Mouse (Mus musculus) hindbrain, postnatal 0 days (tissue): ENCODE measurements around the gene Wdr4. TPM values are rescaled to one million over a fixed set of nuclear protein-coding genes. Genes with fewer than 3 reads are reported as not detected.

Experiments used
- ATAC-seq: fragments of 200-750 bp; cut with Nextera tagmentation; 2 replicates; pipeline ENCODE4 v1.8.0; 2017; ENCODE audit warnings: mild to moderate bottlenecking, moderate TSS enrichment, moderate library complexity
- DNase-seq: peaks from one replicate; pipeline ENCODE4 v3.0.0-alpha.2; 2015; ENCODE audit warnings: low spot score
- H3K27ac ChIP-seq: fragments of 300-500 bp; sonication (generic); 2 replicates; pipeline ENCODE4 v1.5.1; 2014; ENCODE audit warnings: mild to moderate bottlenecking
- H3K27me3 ChIP-seq: fragments of 300-500 bp; sonication (generic); 2 replicates; pipeline ENCODE4 v1.6.1; 2014; ENCODE audit warnings: low read length, mixed read lengths; ENCODE audit not compliant: insufficient read depth
- H3K36me3 ChIP-seq: fragments of 300-500 bp; sonication (generic); 2 replicates; pipeline ENCODE4 v1.6.1; 2014; ENCODE audit warnings: low read length, mixed read lengths; ENCODE audit not compliant: insufficient read depth
- H3K4me1 ChIP-seq: fragments of 300-500 bp; sonication (generic); 2 replicates; pipeline ENCODE4 v1.6.1; 2014; ENCODE audit warnings: antibody characterized with exemption, low read length, mixed read lengths; ENCODE audit not compliant: insufficient read depth
- H3K4me2 ChIP-seq: fragments of 300-500 bp; sonication (generic); 2 replicates; pipeline ENCODE4 v1.6.1; 2014; ENCODE audit warnings: low read depth, mild to moderate bottlenecking, low read length, moderate library complexity, mixed read lengths
- H3K4me3 ChIP-seq: fragments of 300-500 bp; sonication (generic); 2 replicates; pipeline ENCODE4 v1.5.1; 2014; ENCODE audit warnings: low read length
- H3K9ac ChIP-seq: fragments of 300-500 bp; sonication (generic); replicated peaks from 2 replicates; pipeline ENCODE4 v1.6.1; 2014; ENCODE audit warnings: mild to moderate bottlenecking, low read length, moderate library complexity, mixed read lengths
- H3K9me3 ChIP-seq: fragments of 300-500 bp; sonication (generic); 2 replicates; pipeline ENCODE4 v1.6.1; 2016; ENCODE audit warnings: low read length, mixed read lengths
- CTCF ChIP-seq: IDR thresholded peaks from 2 replicates; pipeline ENCODE4 v1.5.1; 2016; ENCODE audit warnings: antibody characterized with exemption, control low read depth, low read depth
- WGBS: fragments of 180-500 bp; shearing (Covaris S2); extraction: QIAGEN DNeasy Blood & Tissue Kit; methylation state at CpG from one replicate; pipeline ENCODE4 v1.1.7; 2014; 5-methylcytosine and 5-hydroxymethylcytosine counted together
- polyA plus RNA-seq: library from polyadenylated mRNA; unstranded; fragments of >200 nt; fragmentation: Nextera tagmentation; extraction: Ambion mirVana; gene quantifications from 2 replicates; pipeline ENCODE4 v1.2.1, GENCODE M21; 2015
- total RNA-seq: library from RNA; depleted of rRNA; stranded (reverse); fragments of >200 nt; gene quantifications from 2 replicates; pipeline ENCODE4 v1.2.3, GENCODE M21; 2014; rRNA removed

Wdr4 gene
- 50.9 and 56.5 TPM in 2 replicates for total RNA-seq
- polyA plus RNA-seq, result 26.3 and 26.8 TPM in 2 replicates

- under 1% methylated on average over 45 of the region's 45 CpGs for WGBS
- H3K27ac ChIP-seq, result peak within 1 kb of the TSS; percentile 91
- peaks cover 4% of the 10 kb centered on the region; the same call in 1 of the 2 replicates for H3K4me1 ChIP-seq
- H3K9me3 ChIP-seq, result no peaks in the 10 kb centered on the region
- H3K36me3 ChIP-seq, result peaks cover 11% of the 10 kb centered on the region; the same call in 1 of the 2 replicates
- peak; percentile 97 for ATAC-seq
- peak; percentile 27 for TF ChIP-seq CTCF
- peak within 1 kb of the TSS; percentile 73 for H3K9ac ChIP-seq
- peak; percentile 100 for DNase-seq
- peak within 1 kb of the TSS; percentile 81 for H3K4me3 ChIP-seq
- H3K4me2 ChIP-seq, result peak within 1 kb of the TSS; percentile 80
- no peaks in the 10 kb centered on the region for H3K27me3 ChIP-seq
These were observed at the start of gene Wdr4, which contains the start of gene Ndufv3 for GRCm38 (mm10) chr17:31519946-31520838. Wdr4 (minus strand) TSS chr17:31519980. Ndufv3 (plus strand) TSS chr17:31520115.

DNA sequence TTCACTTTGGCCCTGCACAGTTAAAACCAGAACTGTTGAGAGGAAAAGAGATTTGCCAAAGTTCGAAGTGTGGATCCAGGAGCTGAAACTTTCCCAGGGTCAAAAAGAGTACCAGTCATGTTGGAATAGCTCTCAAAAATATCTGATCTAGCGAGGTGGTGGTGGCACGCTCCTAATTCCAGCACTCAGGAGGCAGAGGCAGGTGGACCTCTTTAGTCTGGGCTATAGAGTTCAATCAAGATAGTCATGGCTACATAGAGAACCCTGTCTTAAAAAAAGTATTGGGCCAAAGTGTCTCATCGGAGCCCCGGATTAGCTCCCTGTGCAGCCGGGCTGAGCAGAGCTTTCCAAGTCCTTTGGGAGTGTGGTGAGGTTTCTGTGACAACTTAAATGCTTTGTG is 46.5 kb upstream of the Wdr4 start:
- H3K27ac ChIP-seq, result no peak overlapping the region
- WGBS, result 46% methylated on average over 6 of the region's 6 CpGs

DNA sequence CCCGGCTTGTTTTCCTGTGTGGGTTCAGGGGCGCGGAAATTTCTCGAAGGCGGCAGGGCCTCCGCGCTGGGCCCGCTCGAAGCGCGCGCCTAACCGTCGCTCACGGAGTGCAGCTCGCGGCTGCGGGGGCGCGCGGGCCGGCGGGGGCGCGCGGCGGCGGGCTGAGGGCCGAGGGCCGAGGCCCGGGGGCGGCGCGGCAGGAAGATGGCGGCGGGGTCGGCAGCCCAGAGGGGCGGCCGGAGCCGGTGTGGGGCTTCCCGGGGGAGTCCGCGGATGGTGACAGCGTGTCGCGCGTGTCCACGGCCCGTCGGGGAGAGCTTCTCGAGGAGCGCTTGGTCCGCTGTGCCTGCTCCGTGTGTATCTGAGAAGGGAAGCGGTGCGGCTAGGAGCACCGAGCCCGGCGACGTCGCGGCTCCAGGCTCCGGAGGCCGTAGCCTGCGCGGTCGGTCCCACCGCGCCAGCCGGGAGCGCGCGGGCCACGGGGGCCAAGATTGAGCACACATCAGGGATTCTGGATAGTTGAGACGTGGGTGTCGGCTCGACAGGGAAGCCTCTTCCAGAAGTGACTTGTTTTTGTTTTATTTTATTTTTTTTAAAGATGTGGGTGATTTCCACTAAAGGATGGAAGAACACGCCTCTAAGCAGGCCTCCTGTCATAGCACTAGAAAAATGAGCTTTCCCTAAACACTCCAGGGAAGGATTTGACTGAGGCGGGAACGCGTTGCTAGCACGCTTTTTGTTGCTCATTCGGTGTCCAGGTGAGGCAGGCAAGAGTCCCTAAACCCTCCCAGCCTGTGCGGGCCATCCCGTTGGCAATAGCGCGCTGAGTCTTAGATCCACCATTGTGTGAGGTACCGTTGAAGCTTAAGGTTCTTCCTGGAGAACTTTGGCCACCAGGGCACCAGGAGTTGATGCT is 45.6 kb upstream of the Wdr4 start:
- H3K4me1 ChIP-seq, result peaks cover 28% of the 10 kb centered on the region

More for the DNA sequence above, 46.5 kb upstream of the Wdr4 start:
- Histone ChIP-seq H3K27me3 (no peaks in the 10 kb centered on the region), H3K9me3 (no peaks in the 10 kb centered on the region), H3K4me2 (peak overlapping the region; percentile 80), H3K4me3 (peak overlapping the region; percentile 87), H3K9ac (peak overlapping the region; percentile 96), H3K36me3 (no peaks in the 10 kb centered on the region), H3K4me1 (peaks cover 28% of the 10 kb centered on the region)
- ATAC-seq (no peak), DNase-seq (no peak)
- no peak for TF ChIP-seq CTCF

GRCm38 (mm10) chr17:31564858-31565140 is 45.0 kb upstream of the Wdr4 start:
- ATAC-seq, result no peak
- H3K36me3 ChIP-seq, result no peaks in the 10 kb centered on the region
- no peak for DNase-seq
- H3K4me2 ChIP-seq, result peak overlapping the region; percentile 80
- WGBS, result 3% methylated on average over 24 of the region's 44 CpGs
- no peaks in the 10 kb centered on the region for H3K9me3 ChIP-seq
- no peaks in the 10 kb centered on the region for H3K27me3 ChIP-seq
- peak overlapping the region; percentile 100 for H3K27ac ChIP-seq
- H3K9ac ChIP-seq, result peak overlapping the region; percentile 96
- TF ChIP-seq CTCF, result no peak
- H3K4me1 ChIP-seq, result peaks cover 28% of the 10 kb centered on the region
- peak overlapping the region; percentile 87 for H3K4me3 ChIP-seq

More for the DNA sequence above, 45.6 kb upstream of the Wdr4 start:
- peak; percentile 28 for TF ChIP-seq CTCF
- H3K4me2 ChIP-seq, result peak overlapping the region; percentile 80
- no peaks in the 10 kb centered on the region for H3K9me3 ChIP-seq
- ATAC-seq (peak; percentile 55), DNase-seq (peak; percentile 94)
- peak overlapping the region; percentile 100 for H3K27ac ChIP-seq
- H3K27me3 ChIP-seq, result no peaks in the 10 kb centered on the region
- no peaks in the 10 kb centered on the region for H3K36me3 ChIP-seq
- WGBS, result under 1% methylated on average over 74 of the region's 88 CpGs
- H3K9ac ChIP-seq, result peak overlapping the region; percentile 96
- peak overlapping the region; percentile 87 for H3K4me3 ChIP-seq

DNA sequence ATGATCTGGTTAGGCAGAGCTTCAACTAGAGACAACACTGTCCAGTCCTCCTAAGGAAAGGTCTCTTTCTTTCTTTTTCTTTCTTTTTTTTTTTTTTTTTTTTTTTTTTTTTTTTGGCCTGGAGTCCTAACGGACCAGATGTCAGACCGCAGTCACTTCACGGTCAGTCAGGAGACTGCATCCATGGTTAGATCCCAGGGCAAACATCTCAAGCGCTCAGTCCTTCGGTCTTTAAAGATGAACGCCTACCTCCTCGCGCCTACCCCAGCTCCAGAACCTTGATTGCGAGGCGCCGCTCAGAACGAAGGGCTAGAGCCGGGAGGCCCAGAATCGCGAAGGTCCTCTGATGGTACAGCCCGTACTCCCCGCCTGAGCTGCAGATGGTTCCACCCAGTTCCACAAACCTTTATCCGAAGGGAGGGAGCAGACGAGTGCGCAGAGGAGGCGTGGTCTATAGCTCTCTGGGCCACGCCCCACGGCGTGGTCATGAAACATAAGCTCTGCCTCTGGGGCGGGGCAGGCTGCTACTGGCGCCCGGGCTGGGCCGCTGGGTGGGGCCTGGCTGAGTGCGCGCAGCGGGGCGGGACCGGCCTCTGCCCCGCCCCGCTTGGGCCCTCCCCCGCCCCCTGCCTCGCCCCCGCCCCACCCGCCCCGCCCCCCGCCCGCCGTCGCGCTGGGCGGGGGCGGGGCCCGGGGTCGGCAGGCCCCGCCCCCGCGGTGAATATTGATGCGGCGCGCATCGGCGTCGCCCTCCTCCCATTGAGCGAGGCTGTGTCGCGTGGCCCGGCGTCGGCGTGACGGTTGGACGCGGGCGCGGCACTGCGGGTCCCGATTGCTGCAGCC is 44.5 kb upstream of the Wdr4 start, which contains the start of gene Pknox1:
TSS of gene Pknox1 (plus strand) at position 720 of the 843 bp plus-strand sequence.
- H3K9me3 ChIP-seq, result no peaks in the 10 kb centered on the region
- no peaks in the 10 kb centered on the region for H3K27me3 ChIP-seq
- peak within 1 kb of the TSS; percentile 100 for H3K27ac ChIP-seq
- DNase-seq (peak; percentile 100), ATAC-seq (peak; percentile 97)
- peaks cover 28% of the 10 kb centered on the region for H3K4me1 ChIP-seq
- no peak for TF ChIP-seq CTCF
- peak within 1 kb of the TSS; percentile 87 for H3K4me3 ChIP-seq
- under 1% methylated on average over 51 of the region's 72 CpGs for WGBS
- H3K4me2 ChIP-seq, result peak within 1 kb of the TSS; percentile 80
- H3K9ac ChIP-seq, result peak within 1 kb of the TSS; percentile 96
- no peaks in the 10 kb centered on the region for H3K36me3 ChIP-seq
